Mouse (Mus musculus) neural tube, embryonic 15.5 days (tissue): ENCODE results near the gene Acads. TPM values are rescaled to one million over a fixed set of nuclear protein-coding genes. Genes with fewer than 3 reads are reported as not detected.

Experiments used
- ATAC-seq: fragments of 200-750 bp; cut with Nextera tagmentation; 2 replicates; pipeline ENCODE4 v1.8.0; 2017; ENCODE audit warnings: mild to moderate bottlenecking, moderate TSS enrichment, moderate library complexity; ENCODE audit not compliant: low FRiP score
- H3K27ac ChIP-seq: fragments of 300-500 bp; sonication (generic); replicated peaks from 2 replicates; pipeline ENCODE4 v1.5.1; 2015; ENCODE audit warnings: mild to moderate bottlenecking, inconsistent platforms
- H3K27me3 ChIP-seq: fragments of 300-500 bp; sonication (generic); replicated peaks from 2 replicates; pipeline ENCODE4 v1.6.1; 2015; ENCODE audit warnings: inconsistent platforms
- H3K36me3 ChIP-seq: fragments of 300-500 bp; sonication (generic); 2 replicates; pipeline ENCODE4 v1.6.1; 2015; ENCODE audit warnings: inconsistent platforms
- H3K4me1 ChIP-seq: fragments of 300-500 bp; sonication (generic); 2 replicates; pipeline ENCODE4 v1.6.1; 2015; ENCODE audit warnings: inconsistent platforms
- H3K4me2 ChIP-seq: fragments of 300-500 bp; sonication (generic); 2 replicates; pipeline ENCODE4 v1.6.1; 2015; ENCODE audit warnings: inconsistent platforms, mild to moderate bottlenecking, moderate library complexity
- H3K4me3 ChIP-seq: fragments of 300-500 bp; sonication (generic); replicated peaks from 2 replicates; pipeline ENCODE4 v1.5.1; 2015; ENCODE audit warnings: mild to moderate bottlenecking, inconsistent platforms
- H3K9ac ChIP-seq: fragments of 300-500 bp; sonication (generic); replicated peaks from 2 replicates; pipeline ENCODE4 v1.6.1; 2015; ENCODE audit warnings: mild to moderate bottlenecking, inconsistent platforms
- H3K9me3 ChIP-seq: fragments of 300-500 bp; sonication (generic); replicated peaks from 2 replicates; pipeline ENCODE4 v1.6.1; 2016; ENCODE audit warnings: inconsistent platforms
- WGBS: fragments of 180-500 bp; shearing (Covaris S2); methylation state at CpG from one replicate; pipeline ENCODE4 v1.1.7; 2015; ENCODE audit warnings: mixed read lengths; 5-methylcytosine and 5-hydroxymethylcytosine counted together
- polyA plus RNA-seq: library from polyadenylated mRNA; unstranded; fragments of >200 nt; fragmentation: Nextera tagmentation; extraction: Ambion mirVana; gene quantifications from 2 replicates; pipeline ENCODE4 v1.2.1, GENCODE M21; 2015

The Acads gene
- polyA plus RNA-seq, 1 experiment from 2014 or later = 22.2 TPM

GRCm38 (mm10) chr5:115148378-115148777 lies 29.2 kb upstream of the Acads start:
- H3K4me1 ChIP-seq = peaks cover 10% of the 10 kb centered on the region
- no peak for ATAC-seq
- H3K4me2 ChIP-seq = no peak overlapping the region
- H3K9ac ChIP-seq = no peak overlapping the region
- no peak overlapping the region for H3K27ac ChIP-seq
- no peak overlapping the region for H3K4me3 ChIP-seq
- no peaks in the 10 kb centered on the region for H3K27me3 ChIP-seq
- 96% methylated on average over 8 of the region's 8 CpGs for WGBS
- peaks cover 68% of the 10 kb centered on the region for H3K36me3 ChIP-seq
- no peaks in the 10 kb centered on the region for H3K9me3 ChIP-seq

GRCm38 (mm10) chr5:115147388-115147787 lies 28.2 kb upstream of the Acads start:
- WGBS = 92% methylated on average over 3 of the region's 3 CpGs
- no peak overlapping the region for H3K27ac ChIP-seq
- H3K36me3 ChIP-seq = peaks cover 68% of the 10 kb centered on the region
- no peak overlapping the region for H3K4me3 ChIP-seq
- no peak overlapping the region for H3K4me2 ChIP-seq
- no peaks in the 10 kb centered on the region for H3K27me3 ChIP-seq
- peaks cover 8% of the 10 kb centered on the region for H3K4me1 ChIP-seq
- H3K9me3 ChIP-seq = no peaks in the 10 kb centered on the region
- H3K9ac ChIP-seq = no peak overlapping the region
- no peak for ATAC-seq

- no peak overlapping the region for H3K27ac ChIP-seq
- peaks cover 68% of the 10 kb centered on the region for H3K36me3 ChIP-seq
- no peaks in the 10 kb centered on the region for H3K9me3 ChIP-seq
- peaks cover 8% of the 10 kb centered on the region for H3K4me1 ChIP-seq
- no peaks in the 10 kb centered on the region for H3K27me3 ChIP-seq
- no peak overlapping the region for H3K4me2 ChIP-seq
- ATAC-seq = no peak
- H3K4me3 ChIP-seq = no peak overlapping the region
- H3K9ac ChIP-seq = no peak overlapping the region
Observed at GRCm38 (mm10) chr5:115146747-115147130, 27.6 kb upstream of the Acads start.

- Histone ChIP-seq H3K9ac (no peak overlapping the region), H3K4me1 (peaks cover 8% of the 10 kb centered on the region), H3K9me3 (no peaks in the 10 kb centered on the region), H3K27ac (no peak overlapping the region), H3K36me3 (peaks cover 68% of the 10 kb centered on the region), H3K27me3 (no peaks in the 10 kb centered on the region), H3K4me2 (no peak overlapping the region), H3K4me3 (no peak overlapping the region)
- 88% methylated on average over 6 of the region's 6 CpGs for WGBS
- ATAC-seq = no peak
Observed at GRCm38 (mm10) chr5:115145976-115146746, 27.0 kb upstream of the Acads start.

- Histone ChIP-seq H3K4me3 (no peak overlapping the region), H3K9ac (no peak overlapping the region), H3K27ac (no peak overlapping the region), H3K36me3 (peaks cover 61% of the 10 kb centered on the region), H3K27me3 (no peaks in the 10 kb centered on the region), H3K4me1 (peaks cover 8% of the 10 kb centered on the region), H3K4me2 (no peak overlapping the region), H3K9me3 (no peaks in the 10 kb centered on the region)
- WGBS = 70% methylated on average over 11 of the region's 11 CpGs
- no peak for ATAC-seq
Observed at GRCm38 (mm10) chr5:115145253-115145968, 26.3 kb upstream of the Acads start.

GRCm38 (mm10) chr5:115144471-115144870 lies 25.3 kb upstream of the Acads start:
- Histone ChIP-seq H3K9ac (no peak overlapping the region), H3K4me3 (no peak overlapping the region), H3K27ac (no peak overlapping the region), H3K4me1 (peaks cover 8% of the 10 kb centered on the region), H3K27me3 (no peaks in the 10 kb centered on the region), H3K9me3 (no peaks in the 10 kb centered on the region), H3K4me2 (no peak overlapping the region), H3K36me3 (peaks cover 51% of the 10 kb centered on the region)
- WGBS = 77% methylated on average over 6 of the region's 6 CpGs
- no peak for ATAC-seq

- H3K36me3 ChIP-seq = peaks cover 44% of the 10 kb centered on the region
- H3K4me3 ChIP-seq = no peak overlapping the region
- H3K4me2 ChIP-seq = no peak overlapping the region
- H3K27ac ChIP-seq = peak overlapping the region; percentile 33; the same call in 1 of the 2 replicates
- peaks cover 8% of the 10 kb centered on the region for H3K4me1 ChIP-seq
- no peaks in the 10 kb centered on the region for H3K27me3 ChIP-seq
- H3K9me3 ChIP-seq = no peaks in the 10 kb centered on the region
- WGBS = 78% methylated on average over 10 of the region's 10 CpGs
- 0 out of 2 replicates have a peak overlapping the region, but pooled peaks have one; percentile 10 for H3K9ac ChIP-seq
- ATAC-seq = no peak
Observed at GRCm38 (mm10) chr5:115143552-115143951, 24.4 kb upstream of the Acads start.

GRCm38 (mm10) chr5:115142166-115142697 lies 23.1 kb upstream of the Acads start:
- Histone ChIP-seq H3K4me1 (peaks cover 8% of the 10 kb centered on the region), H3K9me3 (no peaks in the 10 kb centered on the region), H3K4me3 (no peak overlapping the region), H3K4me2 (no peak overlapping the region), H3K27me3 (no peaks in the 10 kb centered on the region), H3K9ac (no peak overlapping the region), H3K27ac (no peak overlapping the region), H3K36me3 (peaks cover 31% of the 10 kb centered on the region)
- ATAC-seq = no peak
- WGBS = 88% methylated on average over 9 of the region's 9 CpGs

- Histone ChIP-seq H3K27ac (no peak overlapping the region), H3K36me3 (peaks cover 16% of the 10 kb centered on the region), H3K4me1 (peaks cover 8% of the 10 kb centered on the region), H3K9ac (no peak overlapping the region), H3K4me2 (no peak overlapping the region), H3K9me3 (no peaks in the 10 kb centered on the region), H3K4me3 (no peak overlapping the region), H3K27me3 (no peaks in the 10 kb centered on the region)
- ATAC-seq = no peak
- 83% methylated on average over 3 of the region's 3 CpGs for WGBS
Observed at GRCm38 (mm10) chr5:115140726-115141125, 21.6 kb upstream of the Acads start.

- Histone ChIP-seq H3K9ac (no peak overlapping the region), H3K4me2 (no peak overlapping the region), H3K36me3 (0 out of 2 replicates have a peak, but pooled peaks cover 3% of the 10 kb centered on the region), H3K9me3 (no peaks in the 10 kb centered on the region), H3K27ac (no peak overlapping the region), H3K4me1 (peaks cover 10% of the 10 kb centered on the region), H3K4me3 (no peak overlapping the region), H3K27me3 (no peaks in the 10 kb centered on the region)
- 81% methylated on average over 4 of the region's 4 CpGs for WGBS
- no peak for ATAC-seq
Observed at GRCm38 (mm10) chr5:115139124-115139523, 20.0 kb upstream of the Acads start.

GRCm38 (mm10) chr5:115134234-115135165 lies 15.4 kb upstream of the Acads start, which contains the start of gene Unc119b:
Gene Unc119b (minus strand): TSS chr5:115134975.
- Histone ChIP-seq H3K36me3 (peaks cover 5% of the 10 kb centered on the region), H3K9me3 (no peaks in the 10 kb centered on the region), H3K27me3 (no peaks in the 10 kb centered on the region), H3K27ac (peak within 1 kb of the TSS; percentile 67), H3K4me2 (peak within 1 kb of the TSS; percentile 91), H3K9ac (peak within 1 kb of the TSS; percentile 79), H3K4me3 (peak within 1 kb of the TSS; percentile 83), H3K4me1 (peaks cover 28% of the 10 kb centered on the region)
- WGBS = under 1% methylated on average over 78 of the region's 81 CpGs
- ATAC-seq = peak; percentile 96
